Mouse (Mus musculus): Measurements from ENCODE around the gene Shf.

DNA sequence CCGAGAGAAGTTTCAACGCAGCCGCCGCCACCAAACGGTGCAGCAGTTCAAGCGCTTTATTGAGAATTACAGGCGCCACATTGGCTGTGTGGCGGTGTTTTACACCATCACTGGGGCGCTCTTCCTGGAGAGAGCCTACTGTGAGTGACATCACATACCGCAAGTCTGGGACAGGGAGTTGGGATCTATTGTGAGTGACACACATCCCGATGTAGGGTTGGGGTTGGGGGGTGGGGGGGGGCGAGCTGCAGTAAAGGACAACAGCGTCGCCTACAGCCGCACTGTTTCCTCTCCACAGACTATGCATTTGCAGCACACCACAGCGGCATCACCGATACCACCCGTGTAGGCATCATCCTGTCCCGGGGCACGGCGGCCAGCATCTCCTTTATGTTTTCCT is 31.7 kb downstream of the Shf start:
- TF ChIP-seq CTCF (IDR thresholded peaks at IDR 0.05; ENCODE audit: low read depth, low read length), result no peak
- TF ChIP-seq GATA1 (IDR thresholded peaks at IDR 0.05; ENCODE audit: borderline replicate concordance, low read length), result no peak
- TF ChIP-seq POLR2AphosphoS5 (IDR thresholded peaks at IDR 0.05; ENCODE audit: insufficient replicate concordance, low read depth, low read length), result no peak
- no peak for TF ChIP-seq TAL1 (conservative IDR thresholded peaks at IDR 0.05; ENCODE audit: low read depth, low read length)
